Mouse (Mus musculus): ENCODE data around the gene Zgpat. TPM values are rescaled to one million over a fixed set of nuclear protein-coding genes. Genes with fewer than 3 reads are reported as not detected.

The Zgpat gene
- total and polyA plus RNA-seq, 3 experiments: 19.3 to 23.9 (median 20.9) TPM

DNA sequence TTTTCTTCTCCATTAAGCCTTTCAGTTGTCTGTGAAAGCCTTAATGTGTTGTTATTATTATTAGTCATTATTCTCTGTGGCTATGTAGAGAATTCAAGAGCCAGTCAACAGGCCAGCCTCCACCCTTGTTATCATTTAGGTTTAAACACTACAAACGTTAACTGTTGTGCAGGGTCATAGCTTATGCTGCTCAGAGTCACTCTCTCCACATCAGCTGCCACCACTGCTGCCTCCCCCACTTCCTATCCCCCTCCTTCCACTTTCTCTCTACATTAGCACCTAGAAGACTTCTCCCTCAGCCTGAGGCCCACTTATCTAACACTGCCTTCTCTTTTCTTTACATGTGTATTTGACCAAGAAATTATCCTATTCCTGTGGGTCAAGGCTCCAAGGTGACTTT lies 36.8 kb downstream of the Zgpat start:
- no peak for DNase-seq (ENCODE audit: extremely low read depth)
- Histone ChIP-seq H3K4me3 (replicated peaks in 1 of 3; ENCODE audit: low read depth in 2 of 3, low read length in 2 of 3, poor library complexity in 1 of 3) (no peak overlapping the region), H3K9me3 (replicated peaks; ENCODE audit: low read length) (no peaks in the 10 kb centered on the region), H3K4me2 (ENCODE audit: insufficient read depth, low read depth, poor library complexity, severe bottlenecking) (no peak overlapping the region), H3K36me3 (replicated peaks in 1 of 2; ENCODE audit: control insufficient read depth in 1 of 2, insufficient read depth in 1 of 2, low read length in 1 of 2) (peaks cover 5 to 21% of the 10 kb centered on the region in 2 experiments), H3K79me2 (replicated peaks; ENCODE audit: control insufficient read depth, extremely low read depth, insufficient read depth, poor library complexity, severe bottlenecking) (no peaks in the 10 kb centered on the region), H3K9ac (ENCODE audit: insufficient read depth, low read depth) (no peak overlapping the region), H3K27me3 (replicated peaks) (no peaks in the 10 kb centered on the region), H3K27ac (ENCODE audit: insufficient read depth, low read depth) (no peak overlapping the region), H3K4me1 (ENCODE audit: control insufficient read depth in 1 of 2, insufficient read depth in 2 of 2) (0 out of 4 replicates have a peak, but pooled peaks cover 0 to 3% of the 10 kb centered on the region in 2 experiments)
- dilution Hi-C loops (cut with MboI; ENCODE audit: extremely low pct_ligation_motif_present, extremely low pct_unique_long_range_greater_than_20kb, low sequenced_read_pairs) (no loop called here), in situ Hi-C loops (cut with MboI; ENCODE audit: low pct_ligation_motif_present, low pct_unique_long_range_greater_than_20kb, low sequenced_read_pairs) (loop anchor here (10.0 kb wide), 1 partner anchor 293 kb away; the partner anchor contains the start of genes Lkaaear1 and Rgs19)
- TF ChIP-seq ZNF384 (IDR thresholded peaks at IDR 0.05; ENCODE audit: low read depth, low read length) (no peak), MEF2A (IDR thresholded peaks at IDR 0.05; ENCODE audit: borderline replicate concordance, low read depth, low read length) (no peak), ETS1 (conservative IDR thresholded peaks at IDR 0.05; ENCODE audit: low read depth, low read length) (no peak)

DNA sequence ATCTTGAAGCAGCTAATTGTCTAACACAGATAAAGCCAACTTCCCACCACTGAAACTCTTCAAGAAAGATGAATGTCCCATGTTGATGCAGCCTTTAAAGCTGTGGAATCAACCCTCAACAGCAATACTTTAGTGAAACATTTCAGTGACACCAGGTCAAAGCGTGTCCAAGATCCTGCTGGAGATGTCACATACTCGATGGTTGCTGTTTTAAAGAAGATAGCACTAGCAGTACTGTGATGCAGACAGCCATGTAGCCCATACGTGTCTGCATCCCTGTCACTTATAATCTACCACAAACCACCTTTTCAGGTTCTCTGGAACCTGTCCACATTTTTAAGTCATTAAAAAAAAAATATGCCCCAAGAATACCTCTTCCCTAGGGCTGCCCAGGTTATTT lies 39.0 kb downstream of the Zgpat start:
- in situ Hi-C loops (cut with MboI; ENCODE audit: low pct_ligation_motif_present, low pct_unique_long_range_greater_than_20kb, low sequenced_read_pairs) (loop anchor here (10.0 kb wide), 1 partner anchor 291 kb away; the partner anchor contains the start of genes Lkaaear1 and Rgs19), dilution Hi-C loops (cut with MboI; ENCODE audit: extremely low pct_ligation_motif_present, extremely low pct_unique_long_range_greater_than_20kb, low sequenced_read_pairs) (no loop called here)
- H3K4me2 ChIP-seq (ENCODE audit: insufficient read depth, low read depth, poor library complexity, severe bottlenecking): no peak overlapping the region
- no peaks in the 10 kb centered on the region for H3K79me2 ChIP-seq (replicated peaks; ENCODE audit: control insufficient read depth, extremely low read depth, insufficient read depth, poor library complexity, severe bottlenecking)
- no peak overlapping the region for H3K9ac ChIP-seq (ENCODE audit: insufficient read depth, low read depth)
- H3K4me3 ChIP-seq (replicated peaks in 1 of 3; ENCODE audit: low read depth in 2 of 3, low read length in 2 of 3, poor library complexity in 1 of 3): no peak overlapping the region
- no peak for DNase-seq (ENCODE audit: extremely low read depth)
- no peaks in the 10 kb centered on the region for H3K9me3 ChIP-seq (replicated peaks; ENCODE audit: low read length)
- no peak overlapping the region for H3K27ac ChIP-seq (ENCODE audit: insufficient read depth, low read depth)
- H3K27me3 ChIP-seq (replicated peaks): no peaks in the 10 kb centered on the region
- H3K4me1 ChIP-seq (ENCODE audit: control insufficient read depth in 1 of 2, insufficient read depth in 2 of 2): 0 out of 4 replicates have a peak, but pooled peaks cover 0 to 3% of the 10 kb centered on the region in 2 experiments
- peaks cover 5 to 36% of the 10 kb centered on the region in 2 experiments for H3K36me3 ChIP-seq (replicated peaks in 1 of 2; ENCODE audit: control insufficient read depth in 1 of 2, insufficient read depth in 1 of 2, low read length in 1 of 2)
- no peak for TF ChIP-seq ZMIZ1 (IDR thresholded peaks at IDR 0.05; ENCODE audit: low read depth, low read length)
- TF ChIP-seq MXI1 (IDR thresholded peaks at IDR 0.05; ENCODE audit: low read depth, low read length): no peak
- no peak for TF ChIP-seq JUND (conservative IDR thresholded peaks at IDR 0.05; ENCODE audit: low read depth, low read length)
- TF ChIP-seq POLR2A (IDR thresholded peaks at IDR 0.05; ENCODE audit: low read depth, low read length): no peak
- TF ChIP-seq EP300 (IDR thresholded peaks at IDR 0.05; ENCODE audit: low read length): no peak
- no peak for TF ChIP-seq ZNF384 (IDR thresholded peaks at IDR 0.05; ENCODE audit: low read depth, low read length)

DNA sequence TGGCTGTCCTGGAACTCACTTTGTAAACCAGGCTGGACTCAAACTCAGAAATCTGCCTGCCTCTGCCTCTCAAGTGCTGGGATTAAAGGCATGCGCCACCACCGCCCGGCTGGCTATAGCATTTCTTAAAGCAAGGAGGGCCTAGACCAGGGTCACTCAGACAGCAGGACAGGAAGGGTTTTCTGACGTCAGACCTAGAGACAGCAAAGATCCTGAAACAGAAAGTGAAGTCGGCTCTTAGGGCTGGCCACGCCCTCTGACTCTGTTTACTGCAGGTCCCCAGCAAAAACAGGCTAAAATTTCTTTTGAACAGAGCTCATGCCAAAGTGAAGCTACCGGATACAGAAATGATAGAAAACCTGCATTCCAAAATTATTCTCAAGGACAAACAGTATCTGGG lies 44.9 kb downstream of the Zgpat start:
- peak; percentile 48 for DNase-seq (ENCODE audit: extremely low read depth)
- H3K79me2 ChIP-seq (replicated peaks; ENCODE audit: control insufficient read depth, extremely low read depth, insufficient read depth, poor library complexity, severe bottlenecking): peaks cover 2% of the 10 kb centered on the region; the same call in 1 of the 2 replicates
- peak overlapping the region; percentile 39 for H3K9ac ChIP-seq (ENCODE audit: insufficient read depth, low read depth)
- H3K4me3 ChIP-seq (replicated peaks in 1 of 3; ENCODE audit: low read depth in 2 of 3, low read length in 2 of 3, poor library complexity in 1 of 3): no peak overlapping the region
- peak overlapping the region; percentile 28; the same call in 1 of the 2 replicates for H3K27ac ChIP-seq (ENCODE audit: insufficient read depth, low read depth)
- TF ChIP-seq TCF12 (IDR thresholded peaks at IDR 0.05; ENCODE audit: low read depth, low read length): no peak
- 0 out of 2 replicates have a peak, but pooled peaks have one; percentile 24 for TF ChIP-seq POLR2A (IDR thresholded peaks at IDR 0.05; ENCODE audit: low read depth, low read length)
- TF ChIP-seq JUN (IDR thresholded peaks at IDR 0.05; ENCODE audit: insufficient read depth, low read depth, low read length): 0 out of 2 replicates have a peak, but pooled peaks have one; percentile 6
- 0 out of 2 replicates have a peak, but pooled peaks have one; percentile 5 for TF ChIP-seq ZNF384 (IDR thresholded peaks at IDR 0.05; ENCODE audit: low read depth, low read length)
- no peak for TF ChIP-seq KAT2A (IDR thresholded peaks at IDR 0.05; ENCODE audit: insufficient replicate concordance, low read length)
- TF ChIP-seq SIN3A (IDR thresholded peaks at IDR 0.05; ENCODE audit: low read length): 0 out of 2 replicates have a peak, but pooled peaks have one; percentile 50
- no peak for TF ChIP-seq SMC3 (IDR thresholded peaks at IDR 0.05; ENCODE audit: low read depth, low read length)
- peak; percentile 9; the same call in 1 of the 2 replicates for TF ChIP-seq ELF1 (IDR thresholded peaks at IDR 0.05; ENCODE audit: low read depth, low read length)
- dilution Hi-C loops (cut with MboI; ENCODE audit: extremely low pct_ligation_motif_present, extremely low pct_unique_long_range_greater_than_20kb, low sequenced_read_pairs): no loop called here
- H3K27me3 ChIP-seq (replicated peaks): no peaks in the 10 kb centered on the region
- peaks cover 5 to 56% of the 10 kb centered on the region in 2 experiments for H3K36me3 ChIP-seq (replicated peaks in 1 of 2; ENCODE audit: control insufficient read depth in 1 of 2, insufficient read depth in 1 of 2, low read length in 1 of 2)
- H3K4me1 ChIP-seq (ENCODE audit: control insufficient read depth in 1 of 2, insufficient read depth in 2 of 2): peaks cover 18 to 26% of the 10 kb centered on the region in 2 experiments
- H3K4me2 ChIP-seq (ENCODE audit: insufficient read depth, low read depth, poor library complexity, severe bottlenecking): peak overlapping the region; percentile 86
- in situ Hi-C loops (cut with MboI; ENCODE audit: low pct_ligation_motif_present, low pct_unique_long_range_greater_than_20kb, low sequenced_read_pairs): loop anchor here (10.0 kb wide), 1 partner anchor 285 kb away; the partner anchor contains the start of genes Lkaaear1 and Rgs19
- H3K9me3 ChIP-seq (replicated peaks; ENCODE audit: low read length): no peaks in the 10 kb centered on the region

All from CH12.LX (cell line).